Mouse (Mus musculus) kidney, postnatal 25 days (tissue): ENCODE data around the gene Mamdc2.

Source experiments
- DNase-seq, 2 experiments: peaks; one replicate each; pipeline ENCODE4 v3.0.0; 2021; ENCODE audit warnings: mixed read lengths in 2 of 2

Gene Mamdc2

GRCm38 (mm10) chr19:23256771-23257170, 191.5 kb downstream of the Mamdc2 start:
- no peak for DNase-seq
